Mouse (Mus musculus) gastrocnemius, postnatal 14 days (tissue): ENCODE results near the gene Rragd. TPM values are rescaled to one million over a fixed set of nuclear protein-coding genes. Genes with fewer than 3 reads are reported as not detected.
A peak's percentile ranks its signal among the peaks of the same experiment; 100 is the strongest.
"Not testable (repeated sequence)": the region's sequence is repeated elsewhere in the genome, so short reads cannot be mapped to it uniquely, and the experiment has no call there.

Experiments
- DNase-seq: peaks from one replicate; pipeline ENCODE4 v3.0.0; 2021; ENCODE audit warnings: mixed read lengths
- intact Hi-C: fragments of 180-260 bp; cut with DNase I; formaldehyde crosslinking; loops from one replicate; pipeline ENCODE4 v1.15.1; 2025; ENCODE audit warnings: low total_unique reads
- long read RNA-seq, 2 experiments: library from polyadenylated mRNA; stranded (forward); transcript quantifications; one replicate each; pipeline ENCODE4 v2.0.0; 2021
- total RNA-seq, 2 experiments: library from RNA; stranded (reverse); gene quantifications; 2 replicates each; pipeline ENCODE4 v1.2.3; 2021

Gene Rragd
- 10 to 100 TPM; 84.1 to 84.5 TPM for total RNA-seq
- long read RNA-seq, experiment 1, full-length matches to known transcripts, result 35 of 38 reads
- long read RNA-seq, experiment 1, partial matches to known transcripts, result 0 of 38 reads
- long read RNA-seq, experiment 1, other reads (novel, unspliced or antisense), result 3 of 38 reads
- long read RNA-seq, experiment 2, full-length matches to known transcripts, result 51 of 66 reads
- long read RNA-seq, experiment 2, partial matches to known transcripts, result 1 of 66 reads
- long read RNA-seq, experiment 2, other reads (novel, unspliced or antisense), result 14 of 66 reads

DNA sequence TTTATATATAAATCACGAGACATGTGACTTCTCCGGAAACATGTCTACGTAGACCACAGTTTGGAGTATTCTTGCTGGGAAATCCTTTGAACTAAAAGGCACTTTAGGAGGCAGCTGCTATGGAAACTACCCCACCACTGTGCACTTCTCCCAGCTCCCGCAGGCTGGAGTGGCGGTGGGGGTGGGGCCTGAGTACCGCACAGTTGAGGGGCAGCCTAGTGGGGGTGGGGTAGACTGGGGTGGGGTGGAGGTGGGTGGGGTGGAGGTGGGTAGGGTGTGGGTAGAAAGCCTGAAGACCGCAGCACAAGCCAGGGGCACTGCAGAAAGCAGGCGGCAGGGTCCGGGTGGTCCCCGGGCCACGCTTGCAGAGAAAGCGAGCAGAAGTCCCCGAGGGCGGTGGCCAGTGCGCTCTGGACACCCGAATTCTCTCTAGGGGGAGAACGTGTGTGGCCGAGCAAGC is at the start of gene Rragd:
Gene Rragd, plus strand, starts transcription at position 322 of the 460 bp plus-strand sequence.
- intact Hi-C loops, result no loop called here
- no peak for DNase-seq

DNA sequence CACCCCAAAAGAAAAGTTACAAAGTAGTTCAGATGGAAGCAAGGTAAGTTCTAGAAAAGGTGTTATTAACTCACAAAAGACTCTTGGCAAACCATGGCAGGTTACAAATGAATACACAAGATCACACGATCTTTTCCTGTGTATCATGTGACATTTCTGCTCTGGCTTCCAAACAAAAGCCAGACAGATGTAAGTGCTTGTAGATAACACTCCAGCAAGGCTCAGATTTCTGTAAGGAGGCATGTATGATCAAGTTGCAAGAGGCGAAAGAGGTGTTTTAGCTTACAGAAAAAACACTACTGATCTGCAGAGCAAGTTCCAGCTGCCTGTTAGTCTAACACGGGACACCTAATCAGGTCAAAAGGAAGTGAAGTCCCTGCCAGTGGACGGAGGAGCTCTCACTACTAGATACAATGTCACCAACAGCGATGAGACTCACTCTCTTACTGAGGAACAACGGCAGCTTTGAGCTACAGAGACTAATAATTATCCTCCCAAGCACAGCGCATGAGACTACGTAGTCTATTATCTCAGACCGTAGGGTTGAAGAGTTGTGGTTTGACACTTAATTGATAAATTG is 46.0 kb upstream of the Rragd start:
- intact Hi-C loops, result no loop called here
- no peak for DNase-seq

DNA sequence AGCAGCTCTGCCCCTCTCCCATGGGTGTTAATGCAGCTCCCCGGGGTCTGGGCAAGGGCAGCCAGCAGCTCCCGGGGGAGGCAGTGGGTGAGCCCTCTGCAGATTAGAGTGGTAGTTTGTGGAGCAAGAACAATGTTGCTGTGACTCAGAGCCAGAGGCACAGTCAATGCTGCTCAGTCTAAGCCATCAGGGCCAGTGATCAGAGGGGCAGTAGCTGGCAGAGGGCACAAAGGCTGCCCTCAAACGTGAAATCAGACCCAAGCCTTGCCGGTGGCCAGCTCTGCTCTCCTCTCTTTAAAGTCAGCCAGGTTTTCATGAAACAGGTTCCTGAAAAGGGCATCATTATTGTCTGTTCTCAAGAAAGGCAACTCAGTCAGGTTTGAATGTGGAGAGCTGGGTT is 43.3 kb upstream of the Rragd start:
- intact Hi-C loops, result no loop called here
- DNase-seq, result no peak

DNA sequence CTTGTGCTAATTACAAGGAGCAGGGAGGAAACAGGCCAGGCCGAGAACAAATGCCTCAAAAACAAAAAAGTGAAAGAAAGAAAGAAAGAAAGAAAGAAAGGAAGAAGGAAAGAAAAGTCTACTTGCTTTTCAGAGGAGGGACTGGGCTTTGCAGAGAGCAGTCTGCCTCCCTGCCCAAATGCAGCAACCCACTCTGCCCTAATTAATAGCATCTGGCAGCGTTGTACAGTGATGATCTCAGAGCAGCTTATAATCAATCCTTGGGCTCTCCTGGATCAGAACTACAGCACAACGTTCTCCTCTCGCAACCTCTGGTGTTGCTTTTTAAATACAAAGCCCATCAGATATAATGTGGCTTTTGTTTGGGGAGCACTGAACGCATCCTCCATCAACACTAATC is 42.9 kb upstream of the Rragd start:
- intact Hi-C loops, result no loop called here
- no peak for DNase-seq

DNA sequence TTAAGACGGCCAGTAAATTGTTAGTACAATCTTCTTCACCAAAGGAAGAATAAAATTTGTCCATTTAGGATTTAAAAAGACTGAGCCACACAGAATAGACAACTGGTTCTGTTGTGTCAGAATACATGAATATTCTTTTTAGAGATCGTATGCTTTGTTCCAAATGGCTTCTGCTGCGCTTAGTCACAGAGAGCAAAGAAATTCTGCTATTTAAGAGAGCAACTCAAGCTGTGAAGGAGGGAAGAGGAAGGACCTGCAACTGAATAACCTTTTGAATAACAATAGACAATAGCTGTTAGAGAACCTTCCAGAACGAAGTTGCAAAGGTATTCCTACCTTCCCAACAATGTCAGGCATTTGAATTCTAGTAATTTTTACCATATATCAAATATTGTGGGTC is 41.9 kb upstream of the Rragd start:
- intact Hi-C loops, result no loop called here
- DNase-seq, result no peak

DNA sequence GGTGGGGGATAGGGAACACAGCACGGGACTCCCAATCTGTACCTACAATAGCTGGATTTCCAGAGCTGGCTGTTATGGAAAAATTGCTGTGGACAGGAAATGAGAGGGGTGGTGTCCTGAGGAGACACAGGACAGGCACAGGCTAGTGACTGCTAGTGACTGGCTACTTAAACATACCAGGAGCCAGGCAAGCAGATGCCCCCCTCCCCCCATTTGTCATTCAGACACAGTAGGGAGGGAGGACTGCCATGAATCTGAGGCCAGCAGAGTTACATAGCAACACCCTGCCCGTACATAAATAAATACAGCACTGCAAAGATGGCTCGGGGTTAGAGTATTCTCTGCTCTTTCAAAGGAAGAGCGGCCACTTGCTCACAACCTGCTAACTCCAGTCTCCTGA is 35.2 kb upstream of the Rragd start:
- DNase-seq, result peak; percentile 9
- intact Hi-C loops, result no loop called here

DNA sequence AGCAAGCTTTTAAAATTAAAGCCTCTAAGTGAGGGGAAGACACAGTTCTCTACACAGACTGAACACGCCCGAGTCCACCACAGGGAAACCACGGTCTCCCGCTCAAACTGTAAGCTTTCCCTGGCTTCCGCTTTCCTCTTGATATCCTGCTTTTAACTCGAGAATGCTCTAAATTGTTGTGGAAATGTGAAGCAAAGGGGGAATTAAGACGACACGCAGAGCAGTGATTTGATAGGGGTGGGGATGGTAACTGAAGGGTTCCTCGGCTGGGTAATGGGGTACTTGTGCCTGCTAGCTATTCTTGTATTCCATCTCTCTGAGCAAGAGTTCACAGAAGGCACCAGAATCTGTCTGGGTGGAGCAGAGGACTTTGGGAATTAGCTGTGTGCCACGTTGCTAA is 34.1 kb upstream of the Rragd start:
- DNase-seq, result no peak
- intact Hi-C loops, result no loop called here

DNA sequence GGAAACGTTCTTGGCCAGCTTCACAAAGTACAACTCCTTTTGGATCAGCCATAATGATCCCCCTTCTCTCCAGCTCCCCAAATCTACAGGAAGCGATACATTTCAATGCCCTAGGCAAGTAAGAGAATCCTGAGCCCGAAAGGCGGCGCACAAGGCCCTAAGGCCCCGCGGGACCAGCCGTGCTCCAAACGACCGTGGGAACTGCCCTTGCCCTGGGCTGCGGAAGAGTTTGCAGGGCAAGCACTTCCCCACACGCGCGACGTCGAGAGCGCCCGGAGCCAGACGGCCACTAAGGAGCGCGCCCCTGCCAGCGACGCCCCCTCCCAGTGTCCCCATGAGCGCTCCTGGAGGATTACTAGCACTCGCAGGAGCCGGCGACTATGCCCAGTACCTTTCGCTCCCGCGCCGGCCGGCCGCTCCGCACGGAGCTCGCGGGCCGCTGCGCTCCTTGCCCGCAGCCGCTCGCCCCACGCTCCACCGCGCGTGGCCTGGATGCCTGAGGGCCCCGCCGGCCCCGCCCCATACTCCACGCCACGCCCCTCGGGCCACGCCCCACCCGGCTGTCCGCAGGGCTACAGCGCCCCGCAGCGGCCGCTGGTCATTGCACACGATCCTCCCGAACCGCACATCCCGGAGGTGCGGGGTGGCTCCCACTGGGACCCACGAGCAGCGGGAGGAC is 32.3 kb upstream of the Rragd start, which contains the start of gene Ankrd6:
Gene Ankrd6, minus strand, starts transcription at position 486 of the 679 bp plus-strand sequence.
- peak; percentile 73 for DNase-seq
- intact Hi-C loops, result loop anchor here (10.0 kb wide), 2 partner anchors 164 to 176 kb away; no protein-coding TSS in a partner anchor

DNA sequence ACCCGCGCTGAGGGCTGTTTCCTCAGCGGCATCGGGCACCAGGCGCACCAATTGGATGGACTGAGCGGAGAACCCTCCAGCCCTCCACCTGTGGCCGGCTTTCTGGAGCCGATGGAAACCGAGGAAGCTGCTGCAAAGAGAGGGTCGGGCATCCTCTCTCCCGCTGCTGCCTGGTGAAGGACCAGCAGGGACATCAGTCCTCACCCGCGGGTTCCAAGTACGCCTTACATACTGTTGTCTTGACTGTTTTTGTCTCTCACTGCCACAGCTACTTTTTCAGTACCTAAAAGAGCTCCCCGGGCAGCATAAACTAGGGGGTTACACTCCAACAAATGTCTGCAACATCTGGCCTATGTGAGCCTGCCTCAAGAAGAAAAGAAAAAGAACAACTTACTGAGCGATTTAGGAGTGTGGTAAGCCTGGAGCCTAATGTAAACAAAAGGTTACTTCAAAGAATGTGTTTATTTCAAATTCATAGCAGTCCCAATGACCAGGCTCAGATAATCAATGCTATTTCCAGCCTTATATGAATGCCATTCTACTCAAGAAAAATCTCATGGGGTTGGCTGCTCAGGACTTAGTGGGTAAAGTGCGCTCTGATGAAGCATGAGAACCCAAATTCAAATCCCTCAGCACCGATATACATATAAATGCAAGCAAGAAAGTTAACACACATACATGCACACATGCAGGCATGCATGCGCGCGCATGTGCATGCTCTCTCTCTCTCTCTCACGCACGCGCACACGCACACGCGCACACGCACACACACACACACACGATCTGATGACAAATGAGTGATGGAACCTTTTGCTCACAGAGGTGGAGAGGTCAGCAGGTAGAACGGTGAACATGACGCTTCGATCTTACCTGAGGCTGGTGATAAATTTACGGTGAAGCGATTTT is 31.5 kb upstream of the Rragd start:
- intact Hi-C loops, result loop anchor here (10.0 kb wide), 2 partner anchors 164 to 176 kb away; no protein-coding TSS in a partner anchor
- DNase-seq, result no peak

DNA sequence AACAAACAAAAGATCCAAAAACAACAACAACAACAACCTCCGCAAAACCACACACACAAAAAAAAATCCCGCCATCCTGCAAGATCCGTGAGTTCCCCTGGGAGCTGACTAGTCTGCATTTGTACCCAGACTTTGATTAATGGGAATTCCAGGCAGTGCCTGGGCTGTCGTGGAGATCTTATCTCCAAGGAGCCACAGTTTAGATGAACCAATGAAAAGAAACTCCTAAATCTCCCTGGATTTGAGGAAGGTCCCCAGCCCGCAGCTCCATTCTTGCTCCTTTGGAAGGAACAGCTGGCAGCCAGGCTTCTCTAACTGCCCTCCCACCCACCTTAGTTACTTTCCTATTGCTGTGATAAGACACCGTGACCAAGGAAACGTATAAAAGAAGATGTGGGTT is 30.2 kb upstream of the Rragd start:
- no peak for DNase-seq
- intact Hi-C loops, result loop anchor here (10.0 kb wide), 2 partner anchors 162 to 178 kb away; no protein-coding TSS in a partner anchor

DNA sequence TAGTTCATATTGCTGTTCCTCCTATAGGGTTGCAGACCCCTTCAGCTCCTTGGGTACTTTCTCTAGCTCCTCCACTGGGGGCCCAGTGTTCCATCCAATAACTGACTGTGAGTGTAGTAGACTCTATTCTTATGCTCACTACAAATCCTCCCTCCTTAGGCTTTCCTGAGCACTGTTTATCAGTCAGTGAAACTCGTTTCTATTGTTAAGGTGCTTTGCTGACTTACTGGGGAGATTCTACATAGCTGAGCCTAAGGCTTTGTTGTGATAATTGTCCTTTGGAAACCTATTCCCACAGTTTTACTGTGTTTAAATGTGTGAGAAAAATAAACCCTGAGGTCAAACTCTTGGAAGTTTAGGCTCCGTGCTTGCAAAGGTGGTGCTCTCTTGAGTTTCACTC is 26.4 kb upstream of the Rragd start:
- no peak for DNase-seq
- intact Hi-C loops, result loop anchor here (10.0 kb wide), 2 partner anchors 158 to 182 kb away; no protein-coding TSS in a partner anchor

DNA sequence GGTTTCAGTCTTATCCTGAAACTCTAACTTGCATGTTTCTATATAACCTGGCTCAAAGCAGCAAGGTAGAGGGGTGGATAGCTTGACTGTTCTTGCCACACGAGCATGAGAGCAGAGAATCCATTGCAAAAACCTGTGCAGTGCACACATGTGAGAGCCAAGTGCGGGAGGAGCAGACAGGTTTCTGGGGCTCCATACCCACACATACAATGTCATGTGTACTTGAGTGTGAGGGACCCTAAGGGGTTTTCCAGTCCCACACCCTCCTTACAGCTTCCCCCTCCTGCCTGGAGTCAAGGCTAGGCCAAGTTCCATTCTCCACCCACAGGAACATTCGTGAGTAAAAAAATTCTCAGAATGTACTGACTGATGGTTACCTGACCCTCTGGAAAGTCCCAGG is 21.4 kb upstream of the Rragd start:
- DNase-seq, result no peak
- intact Hi-C loops, result no loop called here

DNA sequence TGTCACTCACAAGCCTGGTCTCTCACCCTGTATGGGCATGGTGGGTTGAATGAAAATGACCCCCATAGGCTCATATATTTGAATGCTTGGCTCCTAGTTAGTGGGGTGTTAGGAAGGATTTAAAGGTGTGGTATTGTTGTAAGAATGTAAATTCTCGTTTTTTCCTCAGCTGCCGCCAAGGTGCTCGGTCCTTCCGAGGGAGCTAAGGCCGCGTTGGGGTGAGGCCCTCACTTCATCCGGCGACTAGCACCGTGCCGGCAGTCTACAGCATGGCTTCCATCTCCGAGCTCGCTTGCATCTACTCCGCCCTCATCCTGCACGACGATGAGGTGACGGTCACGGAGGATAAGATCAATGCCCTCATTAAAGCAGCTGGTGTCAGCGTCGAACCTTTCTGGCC is 18.2 kb upstream of the Rragd start:
- intact Hi-C loops, DNase-seq: not testable (repeated sequence)

DNA sequence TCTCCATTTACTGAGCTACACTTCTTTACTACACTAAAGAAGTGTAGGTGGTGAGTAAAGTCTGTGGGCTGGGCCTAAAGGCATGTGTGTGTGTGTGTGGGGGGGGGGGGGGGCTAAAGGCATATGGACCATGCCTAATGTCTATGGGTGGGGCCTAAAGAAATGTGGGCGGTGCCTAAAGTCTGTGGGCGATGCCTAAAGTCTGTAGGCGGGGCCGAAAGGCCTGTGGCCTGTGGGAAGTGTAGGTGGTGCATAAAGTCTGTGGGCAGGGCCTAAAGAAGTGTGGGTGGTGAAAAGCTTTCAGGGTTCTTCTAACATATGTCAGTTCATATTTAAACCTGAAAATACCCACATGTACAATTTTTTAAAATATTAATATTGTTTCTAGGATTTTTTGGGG is 5.5 kb upstream of the Rragd start:
- DNase-seq, result no peak
- intact Hi-C loops, result no loop called here

DNA sequence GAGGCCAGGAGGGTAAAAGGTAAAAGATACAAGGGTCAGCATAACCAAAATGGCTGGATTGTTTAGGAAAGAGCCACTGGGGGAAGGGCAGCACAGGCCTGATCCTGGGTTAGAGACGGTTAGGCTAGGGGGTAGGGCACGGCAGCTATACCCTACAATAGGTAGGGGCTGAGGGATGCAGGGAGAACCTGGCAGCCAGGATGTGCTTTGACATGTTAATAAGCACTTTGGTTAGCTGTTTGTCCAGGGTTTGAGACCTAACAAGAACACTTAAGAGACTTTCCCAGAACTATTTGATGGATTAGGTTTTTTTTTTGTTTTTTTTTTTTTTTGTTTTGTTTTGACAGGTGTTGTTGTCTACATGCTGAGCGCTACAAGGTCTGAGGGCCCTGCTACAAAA is 2.8 kb upstream of the Rragd start:
- intact Hi-C loops, result no loop called here
- DNase-seq, result no peak

DNA sequence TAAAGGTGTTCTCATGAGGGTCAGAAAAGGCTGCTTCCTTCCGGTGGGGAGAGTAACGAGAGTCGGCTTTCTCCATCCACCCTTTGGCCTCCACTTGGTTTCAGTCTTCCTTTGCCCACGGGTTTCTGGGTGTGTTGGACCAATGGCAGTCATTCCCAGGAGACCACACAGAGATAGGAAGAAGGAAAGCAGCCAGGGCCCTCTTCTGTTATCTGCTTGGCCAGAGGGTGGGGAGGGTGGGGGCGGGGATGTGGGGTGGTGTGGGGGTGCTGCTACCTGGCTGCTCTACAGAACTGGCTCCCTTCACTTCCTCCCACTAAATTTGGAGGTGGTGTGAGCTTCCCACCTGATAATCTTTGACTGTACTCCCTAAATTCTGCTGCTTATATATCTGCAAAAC is 1.2 kb upstream of the Rragd start:
- intact Hi-C loops, result no loop called here
- DNase-seq, result no peak

DNA sequence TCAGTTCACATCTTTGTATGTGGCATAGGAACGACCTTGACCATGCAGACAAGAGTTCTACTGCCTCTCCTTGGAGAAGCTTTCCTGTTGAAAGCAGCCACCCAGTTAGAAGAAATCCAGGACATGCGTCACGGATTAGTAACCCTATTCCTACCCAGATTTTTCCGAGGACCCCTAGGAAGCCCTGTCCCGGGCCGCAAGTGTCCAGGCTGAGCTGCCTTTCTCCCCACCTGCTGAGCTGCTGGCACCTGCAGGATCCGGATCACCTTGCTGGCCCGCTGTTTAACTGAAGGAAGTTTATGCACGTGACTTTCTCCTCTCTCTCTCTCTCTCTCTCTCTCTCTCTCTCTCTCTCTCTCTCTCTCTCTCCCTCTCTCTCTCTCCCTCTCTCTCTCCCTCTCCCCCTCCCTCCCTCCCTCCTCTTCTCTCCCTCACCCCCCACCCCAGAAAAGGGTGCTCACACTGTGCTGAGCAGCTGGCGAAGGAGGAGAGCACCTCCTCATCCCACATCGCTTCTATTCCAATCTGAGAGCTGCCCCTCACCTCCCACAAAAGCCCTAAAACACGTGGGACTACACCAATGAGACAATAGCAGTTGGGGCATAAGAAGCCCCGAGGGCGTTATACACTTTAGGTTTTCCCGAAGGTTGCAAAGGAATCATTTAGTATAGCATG is 659 bp upstream of the Rragd start:
- intact Hi-C loops, result no loop called here
- DNase-seq, result no peak

DNA sequence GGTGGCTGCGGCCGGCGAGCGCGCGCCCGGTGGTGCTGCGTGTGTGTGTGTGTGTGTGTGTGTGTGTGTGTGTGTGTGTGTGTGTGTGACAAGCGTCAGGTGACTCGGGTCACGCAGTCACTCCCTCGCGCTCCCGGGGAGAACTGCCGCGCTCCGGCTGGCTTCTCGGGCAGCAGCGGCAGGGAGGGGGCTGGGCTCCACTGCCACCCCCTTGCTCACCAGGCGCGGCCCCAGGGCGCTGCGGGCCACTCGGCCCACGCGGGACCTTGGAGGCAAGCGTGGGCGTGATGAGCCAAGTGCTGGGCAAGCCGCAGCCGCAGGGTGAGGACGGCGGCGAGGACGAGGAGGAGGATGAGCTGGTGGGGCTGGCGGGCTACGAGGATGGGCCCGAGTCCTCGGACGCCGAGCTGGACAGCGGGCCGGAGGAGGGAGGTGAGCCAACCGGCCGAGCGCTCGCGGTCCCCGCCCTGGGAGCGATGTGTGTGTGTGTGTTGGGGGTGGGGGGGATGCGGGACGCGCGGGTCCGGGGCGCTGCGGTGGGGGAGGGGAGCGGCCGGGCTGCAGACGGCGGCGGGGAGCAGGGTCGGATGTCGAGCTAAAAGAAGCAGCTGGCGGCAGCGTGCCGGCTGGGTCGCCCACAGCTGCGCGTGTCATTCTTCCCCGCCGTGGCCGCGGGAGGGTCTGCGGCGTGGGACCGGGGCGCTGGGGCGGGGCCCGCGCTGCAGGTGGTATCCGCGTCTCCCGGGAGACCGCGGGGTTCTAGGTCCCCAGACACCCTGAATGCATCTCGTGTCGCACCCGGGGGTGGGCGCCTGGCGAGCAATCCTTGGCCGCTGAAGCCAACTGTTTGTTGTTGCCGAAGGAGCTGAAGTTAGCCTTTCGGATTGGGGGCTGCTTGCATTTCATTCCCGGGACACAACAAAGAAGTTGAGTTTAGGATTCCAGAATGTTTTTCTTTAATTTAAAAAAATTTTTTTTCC is 629 bp downstream of the Rragd start:
- peak; percentile 73 for DNase-seq
- intact Hi-C loops, result no loop called here
